Mouse (Mus musculus): ENCODE data around the gene Tmem223. TPM values are rescaled to one million over a fixed set of nuclear protein-coding genes. Genes with fewer than 3 reads are reported as not detected.
A peak's percentile ranks its signal among the peaks of the same experiment; 100 is the strongest.

Gene Tmem223
- total and polyA plus RNA-seq, 3 experiments, result 7.5 to 23.2 TPM; not detected in 1

DNA sequence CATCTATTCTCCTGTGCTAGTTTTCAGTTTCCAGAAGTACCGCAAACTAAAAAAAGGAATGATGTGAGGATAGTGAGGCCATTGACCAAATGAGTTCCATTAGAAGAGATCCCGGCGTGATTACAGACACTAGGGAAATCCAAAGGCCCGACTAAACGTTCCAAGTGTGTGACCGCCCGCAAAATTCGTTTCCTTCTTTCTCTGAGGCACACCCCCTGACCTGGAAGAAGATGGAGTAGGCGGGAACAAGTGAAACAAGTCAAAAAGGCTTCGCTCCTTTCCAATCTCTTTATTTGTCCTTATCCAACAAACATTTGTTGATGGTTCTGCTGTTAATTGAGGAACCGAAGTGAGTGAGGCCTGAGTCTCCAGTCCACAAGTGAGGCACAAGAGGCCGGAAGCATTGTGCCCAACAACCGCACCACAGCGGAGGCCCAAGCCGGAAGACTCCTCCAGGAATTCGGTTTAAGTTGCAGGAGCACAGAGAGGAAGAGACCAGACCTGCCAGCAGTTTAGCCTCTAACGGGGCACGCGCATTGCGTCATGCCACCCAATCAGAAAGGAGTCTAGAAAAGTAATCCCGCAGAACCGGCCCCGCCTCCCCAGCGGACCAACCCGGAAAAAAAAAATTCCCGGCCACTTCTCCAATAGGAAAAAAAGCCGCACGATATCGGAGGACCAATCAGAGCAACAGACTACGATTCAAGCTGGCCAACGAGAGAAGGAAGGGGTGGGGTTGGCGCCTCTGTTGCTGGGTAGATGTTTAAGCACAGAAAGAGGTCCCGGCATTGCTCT is 48.2 kb downstream of the Tmem223 start, which contains the start of gene Ttc9c:
Gene Ttc9c (minus strand): TSS at position 533 of the 795 bp plus-strand sequence.
- Histone ChIP-seq H3K36me3 (ENCODE audit: control insufficient read depth in 1 of 2, insufficient read depth in 2 of 2, low read length in 2 of 2) (peaks cover 8 to 31% of the 10 kb centered on the region in 2 experiments), H3K79me2 (ENCODE audit: control insufficient read depth, insufficient read depth, low read length, poor library complexity) (peaks cover 53% of the 10 kb centered on the region), H3K4me3 (ENCODE audit: control insufficient read depth in 1 of 2, insufficient read depth in 1 of 2, low read depth in 2 of 2, low read length in 2 of 2) (peak within 1 kb of the TSS; percentile 96 to 98), H3K9me3 (replicated peaks; ENCODE audit: insufficient read depth, low read length) (no peaks in the 10 kb centered on the region), H3K4me1 (ENCODE audit: control insufficient read depth in 1 of 2, insufficient read depth in 2 of 2, low read length in 2 of 2) (peaks cover 5 to 11% of the 10 kb centered on the region in 2 experiments; a peak in 3 of 4 replicates), H3K9ac (ENCODE audit: control insufficient read depth, low read depth, low read length, poor library complexity, severe bottlenecking) (peak within 1 kb of the TSS; percentile 93), H3K27ac (ENCODE audit: control insufficient read depth, low read depth, low read length) (peak within 1 kb of the TSS; percentile 98), H3K27me3 (ENCODE audit: control insufficient read depth in 1 of 2, insufficient read depth in 2 of 2, low read length in 2 of 2) (no peaks in the 10 kb centered on the region)
- peak; percentile 99 for DNase-seq (ENCODE audit: low read depth, low spot score)
- TF ChIP-seq TBP (IDR thresholded peaks at IDR 0.05; ENCODE audit: low read depth, low read length), result peak; percentile 86
- TF ChIP-seq SIN3A (IDR thresholded peaks at IDR 0.05; ENCODE audit: low read length), result peak; percentile 94
- no peak for TF ChIP-seq ZKSCAN1 (IDR thresholded peaks at IDR 0.05; ENCODE audit: low read depth, low read length)
- TF ChIP-seq CTCF (IDR thresholded peaks at IDR 0.05 in 2 of 3, conservative IDR thresholded peaks at IDR 0.05 in 1 of 3; ENCODE audit: control insufficient read depth in 1 of 3, insufficient read depth in 1 of 3, low read depth in 2 of 3, low read length in 3 of 3, poor library complexity in 1 of 3, severe bottlenecking in 1 of 3), result no peak
- TF ChIP-seq POLR2A (IDR thresholded peaks at IDR 0.05; ENCODE audit: control insufficient read depth in 1 of 2, insufficient read depth in 1 of 2, low read depth in 1 of 2, low read length in 2 of 2, poor library complexity in 1 of 2), result peak in 1 of 2 experiments; percentile 88; a peak in 2 of 4 replicates
- peak; percentile 50; the same call in 1 of the 2 replicates for TF ChIP-seq TCF12 (IDR thresholded peaks at IDR 0.05; ENCODE audit: low read depth, low read length)
- TF ChIP-seq BHLHE40 (IDR thresholded peaks at IDR 0.05; ENCODE audit: borderline replicate concordance, low read depth, low read length), result no peak
- TF ChIP-seq CHD2 (IDR thresholded peaks at IDR 0.05; ENCODE audit: low read length), result peak; percentile 87
- no peak; the same call in 1 of the 2 replicates for TF ChIP-seq CHD1 (IDR thresholded peaks at IDR 0.05; ENCODE audit: low read depth, low read length)
- no peak for TF ChIP-seq JUND (IDR thresholded peaks at IDR 0.05; ENCODE audit: low read depth, low read length)
- TF ChIP-seq MEF2A (IDR thresholded peaks at IDR 0.05; ENCODE audit: extremely low read depth, insufficient replicate concordance, low read depth, low read length, poor library complexity, severe bottlenecking), result no peak
- no peak for TF ChIP-seq EP300 (IDR thresholded peaks at IDR 0.05; ENCODE audit: low read depth in 1 of 2, low read length in 2 of 2)
- TF ChIP-seq E2F4 (IDR thresholded peaks at IDR 0.05; ENCODE audit: borderline replicate concordance, low read depth, low read length), result no peak
- no peak for TF ChIP-seq MAFK (IDR thresholded peaks at IDR 0.05; ENCODE audit: borderline replicate concordance, low read depth, low read length)
- peak; percentile 59 for TF ChIP-seq NRF1 (IDR thresholded peaks at IDR 0.05; ENCODE audit: insufficient read depth, low read depth, low read length, poor library complexity, severe bottlenecking)
- TF ChIP-seq SMC3 (IDR thresholded peaks at IDR 0.05; ENCODE audit: low read depth, low read length), result no peak
- no peak for TF ChIP-seq UBTF (IDR thresholded peaks at IDR 0.05; ENCODE audit: borderline replicate concordance, insufficient read depth, low read depth, low read length)
- TF ChIP-seq RCOR1 (IDR thresholded peaks at IDR 0.05; ENCODE audit: low read depth, low read length), result no peak
- no peak for TF ChIP-seq POLR2AphosphoS5 (IDR thresholded peaks at IDR 0.05; ENCODE audit: borderline replicate concordance, low read depth, low read length)
- peak; percentile 27 for TF ChIP-seq MXI1 (IDR thresholded peaks at IDR 0.05; ENCODE audit: low read depth, low read length)
- peak; percentile 62 for TF ChIP-seq USF1 (IDR thresholded peaks at IDR 0.05; ENCODE audit: low read depth, low read length)
- TF ChIP-seq GABPA (IDR thresholded peaks at IDR 0.05; ENCODE audit: low read depth, low read length), result no peak
- TF ChIP-seq NELFE (IDR thresholded peaks at IDR 0.05; ENCODE audit: low read depth, low read length), result peak; percentile 83
- no peak for TF ChIP-seq ZC3H11A (IDR thresholded peaks at IDR 0.05; ENCODE audit: low read depth, low read length)
- no peak for TF ChIP-seq RAD21 (IDR thresholded peaks at IDR 0.05; ENCODE audit: low read depth, low read length)
- peak; percentile 95 for TF ChIP-seq ZNF384 (IDR thresholded peaks at IDR 0.05; ENCODE audit: low read depth, low read length)
- no peak; the same call in 1 of the 2 replicates for TF ChIP-seq ZMIZ1 (IDR thresholded peaks at IDR 0.05; ENCODE audit: low read depth, low read length)
- peak; percentile 91 for TF ChIP-seq ELF1 (IDR thresholded peaks at IDR 0.05; ENCODE audit: low read depth, low read length)
- 0 out of 2 replicates have a peak, but pooled peaks have one; percentile 11 for TF ChIP-seq MYB (IDR thresholded peaks at IDR 0.05; ENCODE audit: low read depth, low read length)
- TF ChIP-seq HCFC1 (IDR thresholded peaks at IDR 0.05; ENCODE audit: low read depth, low read length), result peak; percentile 80
- peak; percentile 67 for TF ChIP-seq KAT2A (conservative IDR thresholded peaks at IDR 0.05; ENCODE audit: low read depth, low read length)
- peak; percentile 44 for TF ChIP-seq ETS1 (IDR thresholded peaks at IDR 0.05; ENCODE audit: low read depth, low read length)
- TF ChIP-seq POLR2AphosphoS2 (IDR thresholded peaks at IDR 0.05; ENCODE audit: low read length), result peak; percentile 65; the same call in 1 of the 2 replicates
- 0 out of 2 replicates have a peak, but pooled peaks have one; percentile 3 for TF ChIP-seq MAX (IDR thresholded peaks at IDR 0.05; ENCODE audit: low read length)
- peak; percentile 45; the same call in 1 of the 2 replicates for TF ChIP-seq GATA1 (IDR thresholded peaks at IDR 0.05; ENCODE audit: low read depth, low read length)
- peak; percentile 48; the same call in 1 of the 2 replicates for TF ChIP-seq MAZ (IDR thresholded peaks at IDR 0.05; ENCODE audit: low read depth, low read length)

Measured in MEL (cell line).